Mouse (Mus musculus) layer of hippocampus, adult 11-12 months (tissue): ENCODE measurements at regions not wholly inside any gene's neighbourhood (a gene's known extent, or its start where the extent isn't known, plus 50 kb on each side); places are given as distances from the start of the nearest gene placed in this dataset.
A peak's percentile ranks its signal among the peaks of the same experiment; 100 is the strongest.
"Not testable (repeated sequence)": the region's sequence is repeated elsewhere in the genome, so short reads cannot be mapped to it uniquely, and the experiment has no call there.

Experiments
- DNase-seq: peaks from one replicate; pipeline ENCODE4 v3.0.0; 2022; ENCODE audit warnings: low spot score

DNA sequence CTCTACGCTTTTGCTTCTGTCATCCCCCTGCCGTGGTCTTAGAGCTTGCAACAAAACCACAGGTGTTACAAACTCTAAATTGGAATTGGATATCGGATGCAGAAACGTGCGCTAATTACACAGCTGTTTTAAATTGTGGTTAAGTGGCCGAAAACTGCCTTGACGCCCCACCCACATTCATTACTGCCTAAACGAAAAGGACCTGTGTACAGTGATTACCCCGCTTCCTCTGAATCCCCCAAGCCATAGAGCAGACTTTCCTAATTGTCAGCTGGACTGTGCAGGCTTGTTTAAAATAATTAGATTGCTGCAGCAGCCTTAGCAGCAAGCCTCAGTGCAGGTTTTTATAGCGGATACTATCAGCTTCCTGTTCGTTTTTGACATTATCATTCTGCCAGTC is 94.7 kb downstream of the Cxxc4 start:
- no peak for DNase-seq

DNA sequence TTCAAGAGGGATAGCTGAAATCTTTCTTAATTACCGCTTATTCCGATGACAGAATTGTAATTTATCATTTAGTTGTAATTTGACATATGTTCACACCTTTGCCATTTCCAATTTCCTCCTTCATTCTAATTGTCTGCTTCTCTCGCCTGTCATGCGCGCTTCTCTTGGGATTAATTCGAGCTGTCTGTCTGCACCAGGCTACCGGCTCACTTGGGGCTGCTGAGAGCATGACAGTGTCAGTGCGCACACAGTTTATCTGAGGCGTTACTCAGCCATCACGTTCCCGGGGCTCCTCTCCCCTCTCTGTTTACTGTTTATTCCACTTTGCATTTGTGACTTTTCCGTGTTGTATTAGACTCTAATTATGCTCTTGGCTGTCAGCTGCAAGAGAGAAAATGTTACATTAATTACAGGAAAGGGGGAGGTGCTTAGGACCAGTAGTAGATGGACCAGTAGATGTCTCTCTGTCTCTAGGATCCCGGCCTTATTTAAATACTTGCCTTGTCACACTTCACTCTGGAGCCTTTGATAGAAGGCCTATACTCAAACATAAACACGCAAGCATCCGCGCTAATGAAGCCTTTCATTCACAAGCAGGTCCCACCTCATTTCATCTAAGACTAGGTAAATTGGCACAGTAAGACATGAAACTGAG is 95.3 kb downstream of the Cxxc4 start:
- DNase-seq = peak; percentile 17

DNA sequence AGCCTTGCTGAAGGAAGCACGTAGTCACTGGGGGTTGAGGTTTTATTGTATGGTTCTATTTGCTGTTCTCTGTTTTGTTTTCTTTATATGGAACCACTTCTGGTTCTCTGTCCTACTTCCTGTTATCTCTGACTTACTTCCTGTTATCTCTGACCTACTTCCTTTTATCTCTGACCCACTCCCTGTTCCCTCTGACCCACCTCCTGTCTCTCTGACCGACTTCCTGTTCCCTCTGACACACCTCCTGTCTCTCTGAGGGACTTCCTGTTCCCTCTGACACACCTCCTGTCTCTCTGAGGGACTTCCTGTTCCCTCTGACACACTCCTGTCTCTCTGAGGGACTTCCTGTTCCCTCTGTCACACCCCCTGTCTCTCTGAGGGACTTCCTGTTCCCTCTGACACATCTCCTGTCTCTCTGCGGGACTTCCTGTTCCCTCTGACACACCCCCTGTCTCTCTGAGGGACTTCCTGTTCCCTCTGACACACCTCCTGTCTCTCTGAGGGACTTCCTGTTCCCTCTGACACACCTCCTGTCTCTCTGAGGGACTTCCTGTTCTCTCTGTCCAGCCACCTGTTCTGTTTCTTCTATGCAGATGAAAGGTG is 102.9 kb downstream of the Cxxc4 start:
- not testable (repeated sequence) for DNase-seq

DNA sequence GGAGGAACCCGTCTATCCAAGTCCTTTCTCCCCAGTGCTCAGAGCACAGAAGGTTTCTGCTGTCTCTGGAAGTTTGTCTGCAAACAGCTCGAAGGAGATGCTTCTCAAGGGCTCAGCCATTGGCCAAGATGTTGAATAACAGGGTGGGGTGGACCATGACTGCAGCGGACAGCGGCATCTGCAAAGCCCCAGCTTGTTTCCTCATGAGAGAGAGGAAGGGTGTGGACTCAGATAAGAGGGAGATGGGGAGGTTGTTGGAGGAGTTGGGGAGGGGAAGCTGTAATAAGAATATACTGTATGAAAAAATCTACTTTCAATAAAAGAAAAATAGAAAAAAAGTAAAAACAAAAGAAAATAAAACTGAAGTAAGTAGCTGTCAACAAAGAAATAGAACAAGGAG is 129.7 kb downstream of the Cxxc4 start:
- DNase-seq = no peak

DNA sequence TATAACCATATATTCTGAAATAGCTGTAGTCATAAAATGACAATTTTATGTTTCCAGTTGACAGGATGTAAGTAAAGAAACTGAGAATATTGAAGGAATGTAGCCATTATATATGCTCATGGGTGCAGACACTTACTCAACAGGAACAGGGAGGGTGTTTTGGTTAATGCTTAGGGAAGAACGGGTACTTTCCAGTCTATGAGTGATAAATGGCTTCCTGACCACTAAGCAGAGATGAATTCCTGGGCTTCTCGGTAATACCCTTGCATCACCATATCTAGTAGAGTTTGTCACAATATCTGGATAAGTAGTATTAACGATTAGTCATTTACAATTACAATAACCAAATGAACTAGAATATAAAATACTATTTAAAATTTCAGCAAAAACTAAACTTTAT is 130.5 kb downstream of the Cxxc4 start:
- DNase-seq = no peak

DNA sequence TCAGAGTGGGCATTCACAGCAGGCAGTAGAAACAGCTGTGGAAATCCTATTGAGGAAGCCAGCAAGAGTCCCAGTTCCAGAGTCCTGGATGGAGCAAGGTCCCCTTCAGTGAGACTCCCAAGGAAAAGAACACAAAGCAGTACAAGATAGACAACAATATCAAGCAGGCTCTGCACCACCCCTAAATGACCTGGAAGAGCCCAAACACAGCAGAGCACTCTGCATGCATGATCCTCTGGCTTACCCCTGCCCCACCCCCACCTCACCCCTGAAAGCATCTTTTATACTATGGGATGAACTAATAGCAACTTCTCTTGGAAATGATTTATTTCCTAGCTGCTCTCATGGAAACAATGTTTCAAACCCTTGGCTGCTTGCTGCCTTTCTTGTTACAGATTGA is 132.3 kb downstream of the Cxxc4 start:
- DNase-seq = no peak

DNA sequence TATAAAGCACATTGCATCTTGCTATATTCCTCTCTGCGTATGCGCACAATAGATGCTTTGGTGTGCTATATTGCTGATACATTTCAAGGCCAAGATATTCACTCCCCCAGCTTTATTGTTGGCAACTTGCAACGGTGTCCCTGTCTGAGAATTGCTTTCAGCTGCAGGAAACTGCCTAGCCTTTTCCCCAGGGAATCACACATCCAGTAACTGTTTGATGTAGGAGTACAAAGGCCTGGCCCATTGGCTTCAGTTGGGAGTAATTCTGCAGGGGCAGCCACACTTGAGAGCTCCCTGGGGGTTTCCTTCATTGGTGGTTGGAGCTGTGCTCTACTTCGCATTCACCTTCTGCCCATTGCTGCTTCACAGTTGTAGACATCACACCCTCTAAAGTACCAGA is 132.8 kb downstream of the Cxxc4 start:
- no peak for DNase-seq

DNA sequence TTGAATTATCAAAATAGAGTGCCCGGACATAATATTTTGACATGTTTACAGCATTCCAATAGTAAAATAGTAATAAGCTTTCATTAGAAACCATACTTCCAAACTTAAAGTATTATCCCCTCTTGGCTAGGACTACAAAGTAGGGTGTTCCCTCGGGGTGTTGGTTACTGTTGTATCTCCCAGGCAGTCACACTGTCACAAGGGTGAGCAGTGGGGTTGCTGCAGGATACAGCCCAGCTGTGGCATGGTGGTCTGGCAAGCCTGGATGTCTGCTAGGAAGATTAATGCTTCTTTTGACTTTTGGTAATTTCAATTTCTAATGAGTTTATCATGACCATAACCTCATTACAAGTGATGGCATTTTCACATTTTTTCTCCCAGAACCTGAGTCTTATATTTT is 143.3 kb downstream of the Cxxc4 start:
- no peak for DNase-seq

DNA sequence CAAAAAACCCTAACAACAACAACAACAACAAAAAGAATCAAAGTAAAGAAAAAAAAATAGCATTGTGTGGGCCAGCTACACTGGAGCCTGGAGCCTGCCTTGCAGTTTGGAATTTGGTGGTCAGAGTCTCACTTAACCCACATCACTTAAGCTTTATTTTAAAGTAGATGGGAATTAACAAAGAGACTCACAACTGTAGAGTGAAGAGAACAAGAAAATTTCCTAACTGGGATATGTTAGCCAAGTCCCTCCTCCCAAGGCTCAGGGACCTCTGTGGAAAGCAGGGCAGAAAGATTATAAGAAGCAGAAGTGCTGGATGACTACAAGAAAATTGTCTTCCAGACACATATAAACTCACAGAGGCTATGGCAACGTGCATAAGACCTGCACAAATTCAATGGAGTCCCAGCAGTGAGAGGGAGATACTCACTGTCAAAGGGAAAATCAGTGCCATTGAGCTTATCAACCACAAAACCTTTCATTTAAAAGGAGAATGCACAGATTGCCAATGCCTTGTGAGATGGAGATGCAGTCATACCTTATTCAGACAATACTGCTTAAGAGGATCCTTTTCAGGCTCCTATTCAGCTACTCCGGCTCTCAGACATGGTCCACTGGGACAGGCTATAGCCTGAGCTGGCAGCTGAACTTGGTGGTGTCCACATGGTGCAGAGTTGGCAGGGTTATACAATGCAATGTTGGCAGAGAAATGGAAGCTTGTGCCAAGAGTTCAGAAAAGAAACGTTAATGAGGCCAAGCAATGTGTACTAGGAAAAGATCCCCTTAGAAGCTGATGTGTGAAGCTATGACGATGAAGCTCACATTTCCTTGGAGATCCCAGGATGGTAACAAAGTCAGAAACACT is 154.4 kb downstream of the Cxxc4 start:
- peak; percentile 3 for DNase-seq

DNA sequence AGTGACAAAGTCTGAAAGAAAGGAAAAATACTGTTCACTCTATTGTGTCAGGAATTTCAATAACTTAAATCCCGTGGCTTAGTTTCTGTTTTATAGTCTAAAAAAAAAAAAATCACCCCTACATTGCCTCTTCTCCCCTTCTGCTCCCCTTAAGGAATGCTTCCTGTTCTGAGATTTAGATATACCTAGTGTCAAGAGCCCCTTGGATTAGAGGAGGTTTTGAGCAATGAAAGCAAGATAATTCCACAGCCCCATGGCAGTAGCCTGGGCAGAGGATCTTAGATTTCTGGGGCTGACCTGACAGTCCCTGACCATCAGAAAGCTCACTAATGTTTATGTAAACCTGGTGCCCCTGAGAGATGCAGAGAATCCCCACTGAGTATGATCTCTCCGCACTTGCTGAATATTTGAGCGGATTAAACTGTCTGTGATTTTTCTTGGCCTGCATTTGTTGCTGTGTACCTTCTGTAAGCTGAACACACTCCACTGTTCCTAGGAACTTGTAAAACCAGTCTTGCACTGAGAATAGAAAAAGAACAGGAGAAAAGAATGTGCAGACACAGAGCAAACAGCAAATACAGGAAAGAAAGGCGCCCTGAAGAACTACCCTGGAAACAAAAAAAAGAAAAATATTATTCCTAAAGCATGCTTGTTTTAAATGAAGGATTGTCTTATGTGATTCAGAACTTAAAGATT is 164.3 kb downstream of the Cxxc4 start:
- no peak for DNase-seq

DNA sequence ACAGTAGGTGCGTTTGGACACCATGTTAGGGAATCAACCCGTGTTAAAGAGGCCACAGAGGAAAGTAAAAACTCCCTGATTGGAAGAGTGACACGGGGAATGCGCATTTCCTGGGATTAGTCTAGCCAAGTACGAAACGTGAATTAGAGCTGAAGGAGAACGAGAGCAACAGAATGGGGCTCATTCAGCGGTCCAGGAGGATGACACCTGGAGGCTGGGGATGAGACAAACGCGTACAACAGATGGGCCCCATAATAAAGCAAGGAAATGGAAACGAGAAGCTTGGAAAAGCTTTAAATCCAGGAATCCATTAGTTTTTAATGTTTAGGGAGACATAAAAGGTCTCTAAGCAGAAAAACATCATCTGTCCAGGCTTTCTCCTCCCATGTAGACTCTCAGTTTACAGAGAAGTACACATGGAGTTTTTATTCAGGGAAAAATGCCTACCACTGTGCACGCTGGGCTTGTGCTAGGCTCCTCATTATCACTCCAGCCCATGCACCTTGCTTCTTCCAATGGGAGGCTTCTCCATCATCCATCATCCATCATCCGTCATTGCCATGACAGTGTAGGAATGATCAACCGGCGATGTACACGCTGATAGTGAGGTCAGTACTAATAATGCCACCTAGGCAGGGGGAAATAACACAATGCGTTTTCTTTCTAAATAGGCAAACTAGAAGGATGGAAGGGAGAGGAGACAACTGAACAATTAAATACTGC is 179.5 kb downstream of the Cxxc4 start:
- no peak for DNase-seq

DNA sequence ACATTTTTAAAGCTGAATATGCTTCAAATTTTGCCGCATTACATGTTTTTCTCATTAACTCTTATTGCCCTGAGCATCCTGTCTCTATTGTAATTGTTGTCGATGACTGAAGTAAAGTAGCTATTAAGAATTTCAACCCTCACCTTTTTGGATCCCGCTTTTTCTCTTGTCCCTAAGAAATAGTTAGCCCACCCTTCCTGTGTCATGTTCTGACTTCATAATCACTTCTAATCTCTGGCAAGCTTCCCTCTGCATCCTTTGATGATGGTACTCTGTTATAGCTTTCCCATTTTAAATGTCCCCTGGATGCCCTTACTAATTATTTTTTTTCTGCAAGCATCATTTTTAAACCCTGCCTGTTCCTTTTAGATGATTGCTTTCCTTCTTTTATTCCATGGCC is 191.3 kb downstream of the Cxxc4 start:
- no peak for DNase-seq

DNA sequence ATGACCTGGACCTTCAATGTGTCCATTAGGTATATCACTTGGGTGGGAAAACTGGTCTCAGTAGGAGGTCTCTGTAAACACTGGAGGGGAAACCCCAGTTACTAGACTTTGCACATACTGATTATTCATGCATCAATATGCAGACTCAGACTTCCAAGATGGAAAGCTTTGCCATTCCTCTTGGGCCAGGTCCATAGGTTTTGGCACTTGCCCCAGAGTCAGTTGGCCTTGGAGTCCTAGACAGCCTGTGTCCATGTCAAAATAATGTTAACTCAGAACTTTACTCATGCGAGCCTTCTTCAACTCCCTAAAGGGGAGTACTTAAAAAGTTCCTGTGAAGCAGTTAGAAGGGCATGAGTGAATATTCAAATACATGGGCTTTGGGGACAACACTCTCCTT is 230.3 kb downstream of the Cxxc4 start:
- DNase-seq = no peak

DNA sequence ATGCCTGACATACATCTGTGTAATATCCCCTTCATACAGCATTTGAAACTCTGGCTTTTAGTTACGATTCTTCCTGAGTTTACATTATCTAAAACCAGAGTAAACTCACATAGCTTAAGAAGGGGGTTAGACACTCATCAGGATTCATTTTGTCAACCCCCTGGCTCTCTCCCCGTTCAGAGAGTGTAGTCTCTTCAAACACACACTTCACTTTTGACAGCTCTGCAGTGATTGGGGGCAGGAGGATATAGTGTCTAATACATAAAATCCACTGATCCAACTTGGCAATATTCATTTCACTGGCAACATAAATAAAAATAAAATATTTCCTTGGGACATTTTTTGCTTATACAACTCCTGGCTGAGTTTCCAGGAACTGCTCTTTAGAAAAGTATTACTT is 251.0 kb downstream of the Cxxc4 start:
- DNase-seq = no peak

DNA sequence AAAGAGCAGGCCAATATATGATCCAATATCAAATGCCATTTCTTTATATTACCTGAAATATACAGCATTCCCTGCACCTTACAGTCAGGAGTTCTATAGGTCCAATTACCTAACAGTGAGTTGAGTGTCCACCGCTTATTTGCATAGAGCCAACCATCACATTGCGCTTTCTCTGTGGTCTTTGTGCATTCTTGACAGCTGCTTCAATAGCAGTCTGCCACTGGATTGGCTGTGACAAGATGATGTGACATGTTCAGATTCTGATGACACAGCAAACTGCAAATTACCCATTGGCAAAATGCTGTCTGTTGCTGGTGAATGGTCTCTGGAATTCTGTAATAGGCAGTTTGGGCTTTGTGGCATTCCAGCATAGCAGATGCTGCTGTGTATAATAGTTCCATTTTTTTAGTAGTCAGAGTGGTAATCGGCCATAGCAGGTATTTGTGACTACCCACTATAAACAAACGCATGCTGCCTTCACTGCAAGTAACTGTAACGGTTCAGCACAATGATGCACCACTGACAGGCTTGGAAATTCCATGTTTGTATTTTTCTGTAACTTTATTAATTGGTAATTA is 253.8 kb downstream of the Cxxc4 start:
- no peak for DNase-seq

DNA sequence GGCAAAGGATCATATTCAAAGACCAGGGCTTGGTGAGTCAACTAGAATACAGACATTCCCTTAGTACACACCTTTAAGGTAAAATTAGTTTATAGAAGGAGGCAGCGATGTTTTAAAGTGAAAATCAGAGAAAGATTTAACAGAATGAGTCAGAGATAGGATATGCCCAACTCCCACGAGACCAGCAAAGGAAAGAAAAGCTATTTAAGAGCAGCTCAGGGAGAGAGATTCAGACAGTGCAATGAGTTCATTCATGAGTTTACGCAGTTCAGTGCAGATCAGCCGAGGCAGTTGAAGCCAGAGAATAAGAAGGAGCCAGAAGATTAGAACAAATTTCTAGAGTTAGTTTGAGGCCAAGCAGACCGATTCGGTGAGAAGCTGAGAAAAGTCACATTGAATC is 273.4 kb downstream of the Cxxc4 start:
- DNase-seq = no peak

DNA sequence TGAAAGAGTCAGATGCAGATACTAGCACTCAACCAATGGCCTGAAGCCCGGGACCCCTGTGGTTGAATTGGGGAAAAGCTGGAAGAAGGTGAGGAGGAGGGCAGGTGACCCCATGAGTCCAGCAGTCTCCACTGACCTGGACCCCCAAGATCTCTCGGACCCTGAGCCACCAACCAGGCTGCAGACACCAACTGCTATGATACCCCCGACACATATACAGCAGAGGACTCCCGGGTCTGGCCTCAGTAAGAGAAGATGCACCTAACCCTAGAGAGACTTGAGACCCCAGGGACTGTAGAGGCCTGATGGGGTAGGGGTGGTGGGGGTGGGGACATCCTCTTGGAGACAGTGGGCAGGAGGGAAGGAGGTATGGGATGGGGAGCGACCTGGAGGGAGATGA is 289.5 kb downstream of the Cxxc4 start:
- DNase-seq = no peak

DNA sequence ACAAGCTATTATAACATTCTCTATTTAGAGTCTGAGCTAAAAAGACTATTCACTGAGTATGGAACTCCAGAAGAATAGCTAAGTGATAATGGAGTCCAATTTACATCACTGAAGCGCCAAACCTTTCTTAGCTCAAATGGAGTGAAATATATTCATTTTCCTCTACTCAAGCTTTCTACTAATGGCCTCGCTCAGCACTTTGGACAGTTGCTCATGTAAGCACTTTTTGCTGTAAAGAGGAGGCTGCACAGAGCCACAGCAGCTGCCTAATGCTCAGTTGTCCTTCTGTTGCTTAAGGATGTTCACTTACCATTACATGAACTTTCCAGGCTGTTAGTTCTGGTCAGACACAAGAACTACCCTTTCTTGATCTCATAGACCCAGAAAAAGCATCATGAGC is 268.7 kb upstream of the Tacr3 start:
- DNase-seq = no peak

DNA sequence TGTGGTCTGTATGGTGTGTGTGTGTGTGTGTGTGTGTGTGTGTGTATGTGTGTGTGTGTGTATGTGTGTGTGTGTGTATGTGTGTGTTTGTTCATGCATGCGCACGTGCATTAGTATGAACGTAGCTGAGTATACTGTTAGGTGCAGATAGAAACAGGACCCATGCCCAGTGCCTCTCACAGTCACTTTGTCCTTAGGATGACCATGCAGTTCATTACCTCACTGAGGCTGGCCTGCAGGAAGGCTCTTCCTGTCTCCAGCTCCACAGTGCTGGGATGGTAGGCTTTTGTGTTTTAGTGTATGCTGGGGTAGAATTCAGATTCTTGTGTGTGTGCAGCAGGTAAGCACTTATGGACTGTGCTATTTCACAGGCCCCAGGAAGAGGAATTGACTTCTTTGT is 250.0 kb upstream of the Tacr3 start:
- DNase-seq = no peak

DNA sequence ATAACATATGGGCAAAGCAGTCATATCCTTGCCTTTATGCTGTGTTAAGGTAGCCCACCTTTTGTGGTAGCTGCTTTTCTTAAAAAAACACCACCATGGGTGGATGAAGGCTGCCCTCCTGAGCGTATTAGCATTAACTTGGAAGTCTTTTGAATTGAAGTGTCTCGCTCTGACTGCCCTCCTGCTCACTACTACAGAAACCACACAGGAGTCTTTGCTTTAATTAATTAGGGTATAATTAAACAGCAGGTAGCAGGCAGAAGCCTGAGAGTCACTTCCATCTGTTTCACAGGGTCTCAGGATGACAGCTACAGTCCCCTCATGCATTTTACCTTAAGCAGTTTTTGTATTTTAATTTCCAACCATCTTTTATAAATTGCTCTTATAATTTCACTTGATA is 240.2 kb upstream of the Tacr3 start:
- DNase-seq = no peak

DNA sequence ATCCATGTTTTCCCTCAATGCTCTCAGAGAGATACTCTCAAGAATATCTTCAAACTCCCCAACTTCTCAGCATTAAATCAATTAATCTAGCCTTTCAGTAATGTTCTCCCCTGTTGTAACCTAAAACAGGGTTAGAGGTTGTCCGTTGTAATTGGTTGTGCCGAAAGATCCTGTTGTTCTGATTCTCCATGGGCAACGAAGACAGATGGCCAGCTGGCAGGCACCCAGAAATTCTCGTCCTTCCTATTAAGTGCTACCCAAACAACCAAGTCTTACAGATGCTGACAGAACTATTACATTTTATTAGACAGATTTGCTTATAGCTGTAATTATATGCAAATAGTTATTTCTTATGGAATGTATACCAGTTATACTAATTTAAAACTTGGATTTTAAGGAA is 225.9 kb upstream of the Tacr3 start:
- no peak for DNase-seq

DNA sequence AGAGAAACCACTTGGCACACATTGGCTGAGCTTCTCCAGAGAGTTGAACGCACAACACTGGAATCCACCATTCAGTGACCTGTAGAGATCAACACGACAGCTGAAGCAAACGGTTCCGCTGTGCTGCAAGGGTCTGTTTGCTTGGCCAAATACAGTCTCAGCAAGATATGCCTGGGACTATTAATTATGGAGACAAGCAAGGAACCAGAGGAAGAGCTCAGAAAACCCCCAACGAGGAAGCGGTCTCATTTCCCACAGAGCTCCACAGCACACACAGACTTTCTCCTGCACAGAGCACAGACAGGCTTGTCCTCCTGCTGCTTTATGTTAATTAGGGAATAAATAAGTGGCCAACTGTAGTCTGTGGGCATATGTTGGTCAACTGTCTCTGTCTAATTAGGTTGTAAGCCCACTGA is 223.4 kb upstream of the Tacr3 start:
- no peak for DNase-seq
